Mouse (Mus musculus) left cerebral cortex, adult 8-10 months (tissue): ENCODE measurements around the gene Akr7a5. TPM values are rescaled to one million over a fixed set of nuclear protein-coding genes. Genes with fewer than 3 reads are reported as not detected.
A peak's percentile ranks its signal among the peaks of the same experiment; 100 is the strongest.

Experiments used
- DNase-seq, 2 experiments: peaks; one replicate each; pipeline ENCODE4 v3.0.0; 2022; ENCODE audit warnings: low spot score in 2 of 2
- microRNA-seq, 2 experiments: library from miRNA; unstranded; fragments of <30 nt; microRNA quantifications; one replicate each; pipeline ENCODE4 v1.2.0; 2022
- total RNA-seq, 4 experiments: library from RNA; stranded (reverse); gene quantifications; 2 replicates each; pipeline ENCODE4 v1.2.4; 2022

The Akr7a5 gene
- total RNA-seq, 4 experiments from 2014 or later = 20.4 to 29.5 (median 26.9) TPM

DNA sequence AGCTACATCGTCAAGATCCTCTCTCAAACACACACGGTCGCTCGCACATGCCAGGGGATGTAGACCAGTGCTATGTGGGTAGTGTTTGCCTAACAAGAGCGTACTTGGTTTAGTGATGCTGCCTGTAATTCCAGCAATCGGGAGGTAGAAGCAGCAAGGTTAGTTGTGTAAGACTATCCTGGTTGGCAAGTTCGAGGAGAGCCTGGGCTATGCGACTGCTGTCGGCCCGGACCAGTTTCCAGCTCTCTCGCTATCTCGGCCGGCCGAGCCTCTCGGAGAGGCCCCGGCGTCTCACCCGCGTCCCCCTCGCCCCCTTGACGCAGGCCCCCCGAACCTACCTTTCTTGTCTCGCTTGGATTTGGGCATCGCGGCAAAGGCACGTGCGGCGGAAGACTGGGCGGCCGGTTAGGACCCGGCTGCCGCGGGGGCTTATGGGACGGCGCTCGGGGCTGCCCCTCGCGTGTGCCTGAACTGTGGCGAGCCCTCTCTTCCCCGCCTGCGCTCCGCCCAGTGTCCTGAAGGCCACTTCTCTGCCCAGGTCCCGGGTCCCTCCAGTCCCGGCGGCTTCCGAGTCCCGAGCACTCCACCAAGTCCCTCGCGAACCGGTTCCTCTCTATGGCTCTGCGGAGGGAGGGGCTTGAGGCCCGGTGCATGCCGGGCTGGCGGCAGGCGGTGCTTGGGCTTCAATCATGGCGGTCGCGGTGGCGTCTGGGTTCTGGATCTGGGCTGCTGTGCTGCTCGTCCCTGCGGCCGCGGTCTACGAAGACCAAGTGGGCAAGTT is 41.6 kb downstream of the Akr7a5 start, which contains the start of the genes Mrto4, Emc1 and Ubr4:
Gene Mrto4 (minus strand): TSS at position 646 of the 781 bp plus-strand sequence.
Gene Emc1 (plus strand): TSS at position 657 of the 781 bp plus-strand sequence.
Gene Ubr4 (plus strand): TSS at position 679 of the 781 bp plus-strand sequence.
- peak; percentile 76 to 84 for DNase-seq

DNA sequence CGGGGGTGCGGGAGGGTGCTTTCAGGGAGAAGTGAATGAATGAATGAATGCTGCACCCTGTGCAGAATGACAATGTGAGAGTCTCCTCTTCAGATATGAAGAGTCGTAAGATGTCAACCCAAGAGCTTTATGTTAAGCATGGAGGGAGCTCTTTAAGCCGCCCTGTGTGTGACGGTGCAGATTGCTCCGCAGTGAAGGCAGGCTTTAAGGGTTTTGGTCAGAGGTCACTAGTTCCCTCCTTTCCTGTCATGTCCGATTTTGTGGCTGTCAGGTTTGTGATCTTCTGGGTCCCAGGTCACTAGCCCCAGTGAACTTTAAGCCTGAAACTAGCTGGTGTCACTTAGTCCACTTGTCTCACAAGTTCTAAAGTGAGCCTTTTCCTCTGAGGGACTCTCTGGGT is 42.3 kb downstream of the Akr7a5 start:
- no peak for DNase-seq

DNA sequence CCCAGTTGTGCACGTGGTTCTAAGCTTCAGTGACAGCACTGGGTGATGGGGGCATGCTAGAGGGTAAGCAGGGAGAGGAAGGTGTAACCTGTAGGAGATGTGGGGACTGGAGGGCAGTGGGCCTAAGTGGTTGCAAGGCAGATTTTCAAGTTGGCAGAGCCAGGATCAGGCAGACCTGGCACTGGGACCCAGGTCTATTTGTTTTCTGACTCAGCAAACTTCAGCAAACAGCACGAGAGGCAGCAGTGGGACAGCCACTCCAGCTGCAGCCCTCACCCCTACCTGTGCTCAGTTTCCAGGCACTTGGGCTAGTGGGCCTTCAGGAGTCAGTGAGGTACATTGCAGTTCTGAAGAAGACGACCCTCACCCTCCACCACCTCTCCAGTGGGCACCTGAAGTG is 46.7 kb downstream of the Akr7a5 start:
- DNase-seq = no peak

DNA sequence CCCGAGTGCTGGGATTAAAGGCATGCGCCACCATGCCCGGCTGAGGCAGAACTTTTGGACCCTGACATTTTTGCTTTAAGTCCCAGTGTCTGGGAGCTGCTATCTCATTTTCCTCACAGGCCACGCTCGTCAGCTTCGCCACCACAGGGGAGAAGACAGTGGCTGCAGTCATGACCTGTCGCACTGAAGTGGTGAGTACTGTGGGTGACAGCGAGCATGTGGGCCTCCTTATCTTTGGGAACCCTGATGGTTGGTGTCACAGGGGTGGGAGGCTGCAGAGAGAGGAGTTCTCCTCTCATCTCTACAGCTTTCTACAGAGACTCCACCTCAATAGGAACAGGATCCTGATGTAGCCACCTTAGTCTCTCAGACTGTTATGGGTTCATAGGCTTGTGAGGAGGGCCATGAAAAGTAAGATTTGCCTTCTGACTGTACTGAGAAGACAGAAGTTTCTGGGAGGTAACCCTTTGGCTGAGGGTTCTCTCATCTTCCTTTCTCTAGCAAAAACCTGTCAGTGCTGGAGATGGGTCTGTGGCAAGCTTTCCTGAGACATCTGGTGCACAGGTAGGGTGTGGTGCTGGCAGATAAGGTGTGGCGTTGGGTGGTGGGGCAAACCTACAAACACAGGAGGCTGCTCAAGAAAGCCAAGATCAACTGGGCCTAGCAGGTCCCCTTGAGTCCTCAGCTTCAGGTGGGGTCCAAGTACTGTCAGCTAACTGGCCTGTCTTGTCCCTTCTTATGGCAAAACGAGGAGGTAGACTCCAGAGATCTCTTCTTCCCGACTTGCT is 50.4 kb downstream of the Akr7a5 start:
- DNase-seq = no peak

DNA sequence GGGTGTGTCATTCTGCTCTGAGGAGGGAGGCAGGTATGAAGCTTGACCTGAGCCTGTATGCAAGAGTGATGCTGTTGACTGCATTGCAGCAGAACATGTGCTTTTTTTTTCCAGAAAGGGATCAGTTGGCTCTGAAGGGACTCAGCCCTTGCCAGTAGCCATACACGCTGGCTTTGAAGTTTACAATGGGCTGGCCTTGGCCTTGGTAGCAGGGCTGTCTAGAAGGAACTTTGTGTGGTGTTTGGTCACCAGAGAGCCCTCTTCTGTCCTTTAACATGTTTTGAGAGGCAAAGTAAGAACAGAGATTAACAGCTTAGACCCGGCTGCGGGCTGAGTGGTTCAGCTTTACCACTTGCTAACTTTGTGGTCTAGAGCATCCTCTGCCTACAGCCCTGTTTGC is 56.8 kb downstream of the Akr7a5 start:
- no peak for DNase-seq

Small RNA genes lying within 50 kb of the gene (microRNA-seq; reads per million reads assigned to microRNA genes)
- gene Gm24245 = 0 to 0.63 reads per million in 2 experiments
- 0.44 to 0.63 reads per million in 2 experiments for gene Gm25732

Other genes starting within 250 kb of the Akr7a5 start
- gene Htr6, start 235.2 kb upstream of the Akr7a5 start, total RNA-seq = 1 to 10 TPM; 6.2 to 8.0 (median 7.4) TPM
- gene Nbl1, start 217.8 kb upstream of the Akr7a5 start, total RNA-seq = 10 to 100 TPM; 52.1 to 64.5 (median 55.5) TPM
- 100 to 1,000 TPM; 182 to 221 (median 192) TPM for gene Minos1, start 179.6 kb upstream of the Akr7a5 start, total RNA-seq
- 100 to 1,000 TPM; 310 to 345 (median 321) TPM for gene Capzb, start 117.8 kb upstream of the Akr7a5 start, total RNA-seq
- 10 to 100 TPM; 12.3 to 18.9 (median 14.4) TPM for gene Pqlc2, start within 50 bp of the Akr7a5 start, total RNA-seq
- gene Mrto4, start 41.8 kb downstream of the Akr7a5 start, total RNA-seq = 10 to 100 TPM; 43.2 to 54.3 (median 49.8) TPM
- gene Emc1, start 41.8 kb downstream of the Akr7a5 start, total RNA-seq = 10 to 100 TPM; 89.4 to 92.6 (median 91.1) TPM
- gene Ubr4, start 41.9 kb downstream of the Akr7a5 start, total RNA-seq = 100 to 1,000 TPM; 149 to 211 (median 162) TPM
- 10 to 100 TPM; 18.1 to 19.8 (median 18.5) TPM for gene Iffo2, start 219.8 kb downstream of the Akr7a5 start, total RNA-seq